Mouse (Mus musculus) spleen, adult 2 months (tissue): ENCODE measurements around the gene Hdac7.
"Not testable (repeated sequence)": the region's sequence is repeated elsewhere in the genome, so short reads cannot be mapped to it uniquely, and the experiment has no call there.

ENCODE experiments used
- CTCF ChIP-seq: fragments of 200-500 bp; IDR thresholded peaks from 2 replicates; pipeline ENCODE4 v1.5.1; 2011; ENCODE audit warnings: mild to moderate bottlenecking, inconsistent platforms; ENCODE audit not compliant: insufficient read depth, insufficient read length, insufficient replicate concordance; ENCODE audit errors: extremely low read depth
- POLR2A ChIP-seq: fragments of 200-500 bp; IDR thresholded peaks from 2 replicates; pipeline ENCODE4 v1.6.1; 2011; ENCODE audit warnings: low read depth, low read length, inconsistent platforms

DNA sequence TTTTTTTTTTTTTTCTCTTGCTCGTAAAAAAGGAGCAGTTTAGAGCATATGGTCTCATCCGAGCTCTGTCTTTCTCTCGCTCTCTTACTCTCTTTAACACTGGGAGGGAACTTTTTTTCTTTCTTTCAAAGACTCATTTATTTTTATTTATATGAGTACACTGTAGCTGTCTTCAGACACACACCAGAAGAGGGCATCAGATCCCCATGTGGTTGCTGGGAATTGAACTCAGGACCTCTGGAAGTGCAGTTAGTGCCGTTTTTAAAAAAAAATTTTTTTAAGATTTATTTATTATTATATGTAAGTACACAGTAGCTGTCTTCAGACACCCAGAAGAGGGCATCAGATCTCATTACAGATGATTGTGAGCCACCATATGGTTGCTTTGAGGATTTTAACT lies 25.8 kb upstream of the Hdac7 start:
- TF ChIP-seq POLR2A, CTCF: not testable (repeated sequence)
